Mouse (Mus musculus) C2C12 (cell line): Measurements from ENCODE around the gene Trappc3l. TPM values are rescaled to one million over a fixed set of nuclear protein-coding genes. Genes with fewer than 3 reads are reported as not detected.

Source experiments
- H3K27me3 ChIP-seq: one replicate; pipeline ENCODE4 v1.6.1; 2011; ENCODE audit not compliant: control insufficient read depth, insufficient read depth, insufficient read length
- H3K36me3 ChIP-seq: one replicate; pipeline ENCODE4 v1.6.1; 2011; ENCODE audit not compliant: control insufficient read depth, insufficient read depth
- H3K4me3 ChIP-seq: one replicate; pipeline ENCODE4 v1.5.1; 2011; ENCODE audit warnings: mild to moderate bottlenecking, control low read depth; ENCODE audit not compliant: poor library complexity, insufficient read depth, severe bottlenecking
- H3K79me2 ChIP-seq: one replicate; pipeline ENCODE4 v1.6.1; 2011; ENCODE audit not compliant: control insufficient read depth, insufficient read depth
- H3K79me3 ChIP-seq: one replicate; pipeline ENCODE4 v1.6.1; 2011; ENCODE audit warnings: low read depth, control low read depth
- H3ac ChIP-seq: one replicate; pipeline ENCODE3; 2011; ENCODE audit warnings: low read depth; ENCODE audit not compliant: control insufficient read depth, insufficient read length
- CEBPB ChIP-seq: IDR thresholded peaks from one replicate; pipeline ENCODE4 v1.6.1; 2011; ENCODE audit warnings: low read depth, mild to moderate bottlenecking, control low read depth, moderate library complexity
- CTCF ChIP-seq: IDR thresholded peaks from one replicate; pipeline ENCODE4 v1.5.1; 2011; ENCODE audit not compliant: control insufficient read depth, insufficient read depth, insufficient read length
- FOSL1 ChIP-seq: IDR thresholded peaks from one replicate; pipeline ENCODE4 v1.8.0; 2011; ENCODE audit warnings: mild to moderate bottlenecking, low read length; ENCODE audit not compliant: poor library complexity, insufficient read depth, severe bottlenecking
- MAX ChIP-seq: IDR thresholded peaks from one replicate; pipeline ENCODE4 v1.6.1; 2011; ENCODE audit warnings: mild to moderate bottlenecking, control low read depth
- MYOD1 ChIP-seq: IDR thresholded peaks from one replicate; pipeline ENCODE4 v1.6.1; 2011; ENCODE audit warnings: low read depth; ENCODE audit not compliant: control insufficient read depth, insufficient read length
- MYOG ChIP-seq: IDR thresholded peaks from one replicate; pipeline ENCODE4 v1.6.1; 2011; ENCODE audit not compliant: control insufficient read depth, insufficient read length; ENCODE audit errors: extremely low read depth
- USF1 ChIP-seq: IDR thresholded peaks from one replicate; pipeline ENCODE4 v1.6.1; 2011; ENCODE audit warnings: low read depth, mild to moderate bottlenecking, control low read depth, moderate library complexity
- polyA plus RNA-seq: library from polyadenylated mRNA; unstranded; fragments of >200 nt; fragmentation: generic; extraction: Trizol; gene quantifications from one replicate; pipeline ENCODE4 v1.2.1, GENCODE M21; 2012; ENCODE audit warnings: missing spikeins

The Trappc3l gene
- polyA plus RNA-seq, 1 experiment, result not detected

- Histone ChIP-seq H3K27me3 (no peaks in the 10 kb centered on the region), H3K79me3 (no peaks in the 10 kb centered on the region), H3K4me3 (no peak overlapping the region), H3K36me3 (no peaks in the 10 kb centered on the region), H3ac (no peak overlapping the region), H3K79me2 (no peaks in the 10 kb centered on the region)
- TF ChIP-seq CTCF, result no peak
- TF ChIP-seq FOSL1, result no peak
- TF ChIP-seq MYOG, result no peak
- no peak for TF ChIP-seq MYOD1
- no peak for TF ChIP-seq USF1
- no peak for TF ChIP-seq CEBPB
- TF ChIP-seq MAX, result no peak
These were observed 29.2 kb downstream of the Trappc3l start for GRCm38 (mm10) chr10:34066591-34066990.

DNA sequence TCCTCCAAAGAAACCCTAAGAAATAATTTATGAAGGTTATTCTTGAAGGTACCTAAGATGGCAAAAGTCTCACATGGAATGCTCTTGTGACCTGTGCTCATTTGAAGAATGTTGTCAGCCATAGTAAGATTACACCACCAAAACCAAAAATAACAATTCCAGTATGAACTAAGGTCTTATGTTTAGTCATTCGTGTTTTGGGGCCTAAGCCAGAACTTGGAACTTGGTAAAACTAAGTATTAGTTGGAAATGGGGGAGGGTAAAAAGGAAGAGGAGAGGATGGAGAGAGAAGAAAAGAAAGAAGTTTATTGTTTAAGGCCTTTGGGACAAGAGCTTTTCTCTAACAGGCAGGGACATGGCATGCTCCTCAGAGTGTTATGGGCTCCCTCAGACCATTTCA, 32.2 kb downstream of the Trappc3l start:
- H3ac ChIP-seq, result no peak overlapping the region
- no peak for TF ChIP-seq MYOD1
- no peak for TF ChIP-seq CTCF
- no peak for TF ChIP-seq MYOG
- TF ChIP-seq CEBPB, result no peak
- no peak for TF ChIP-seq MAX
- no peak for TF ChIP-seq FOSL1
- TF ChIP-seq USF1, result no peak

GRCm38 (mm10) chr10:34070999-34071492, 33.6 kb downstream of the Trappc3l start:
- Histone ChIP-seq H3K27me3 (no peaks in the 10 kb centered on the region), H3K79me2 (no peaks in the 10 kb centered on the region), H3ac (no peak overlapping the region), H3K4me3 (no peak overlapping the region), H3K36me3 (no peaks in the 10 kb centered on the region), H3K79me3 (no peaks in the 10 kb centered on the region)
- TF ChIP-seq FOSL1, result peak; percentile 11
- TF ChIP-seq MYOG, result no peak

More for the DNA sequence above, 32.2 kb downstream of the Trappc3l start:
- Histone ChIP-seq H3K27me3 (no peaks in the 10 kb centered on the region), H3K79me2 (no peaks in the 10 kb centered on the region), H3K79me3 (no peaks in the 10 kb centered on the region), H3K36me3 (no peaks in the 10 kb centered on the region), H3K4me3 (no peak overlapping the region)

DNA sequence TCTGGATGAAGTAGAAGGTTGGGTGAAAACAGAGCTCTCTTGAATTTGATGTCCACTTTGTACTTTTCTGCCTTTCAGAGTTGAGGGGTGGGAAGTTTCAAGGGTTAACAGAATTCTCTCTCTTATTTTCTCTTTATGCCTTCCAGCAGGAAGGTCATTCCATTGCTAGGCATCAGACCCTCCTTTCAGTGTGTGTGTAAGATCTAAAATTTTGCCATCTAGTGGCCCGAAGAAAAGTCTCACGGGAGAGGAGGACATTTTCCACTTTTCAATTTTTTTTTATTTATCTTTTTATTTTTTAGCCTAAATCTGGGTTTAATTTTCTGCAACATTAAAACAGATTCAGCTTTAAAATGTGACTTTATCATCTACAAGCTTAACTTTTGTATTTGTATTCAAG, 34.3 kb downstream of the Trappc3l start:
- H3K79me2 ChIP-seq, result no peaks in the 10 kb centered on the region
- H3K27me3 ChIP-seq, result no peaks in the 10 kb centered on the region
- H3K36me3 ChIP-seq, result no peaks in the 10 kb centered on the region
- H3K79me3 ChIP-seq, result no peaks in the 10 kb centered on the region
- TF ChIP-seq CTCF, result no peak
- TF ChIP-seq MYOG, result no peak
- TF ChIP-seq CEBPB, result no peak
- no peak for TF ChIP-seq MYOD1
- no peak for TF ChIP-seq FOSL1
- TF ChIP-seq USF1, result no peak
- TF ChIP-seq MAX, result no peak
- no peak overlapping the region for H3ac ChIP-seq
- no peak overlapping the region for H3K4me3 ChIP-seq

DNA sequence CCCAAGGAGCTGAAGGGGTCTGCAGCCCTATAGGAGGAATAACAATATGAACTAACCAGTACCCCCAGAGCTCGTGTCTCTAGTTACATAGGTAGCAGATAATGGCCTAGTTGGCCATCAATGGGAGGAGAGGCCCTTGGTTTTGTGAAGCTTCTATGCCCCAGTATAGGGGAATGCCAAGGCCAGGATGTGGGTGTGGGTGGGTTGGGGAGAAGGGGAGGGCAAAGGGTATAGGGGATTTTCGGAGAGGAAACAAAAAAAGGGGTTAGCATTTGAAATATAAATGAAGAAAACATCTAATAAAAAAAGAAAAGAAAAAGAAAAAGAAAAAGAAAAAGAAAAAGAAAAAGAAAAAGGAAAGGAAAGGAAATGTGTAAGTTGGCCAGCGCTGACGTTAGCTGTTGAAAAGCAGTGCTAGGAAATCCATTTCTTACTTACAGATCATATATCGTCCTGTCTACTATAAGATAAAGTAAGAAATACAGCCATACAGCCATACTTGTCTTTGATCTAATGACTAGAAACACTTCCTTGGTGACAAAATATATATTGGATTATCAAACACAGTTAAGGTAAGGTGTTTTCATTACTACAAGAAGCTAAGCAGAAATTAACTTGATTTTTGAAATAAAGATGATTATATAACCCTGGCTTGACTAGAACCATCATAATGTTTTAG, 37.3 kb downstream of the Trappc3l start:
- Histone ChIP-seq H3K4me3 (no peak overlapping the region), H3K27me3 (no peaks in the 10 kb centered on the region), H3K79me3 (no peaks in the 10 kb centered on the region), H3K79me2 (no peaks in the 10 kb centered on the region), H3K36me3 (no peaks in the 10 kb centered on the region), H3ac (no peak overlapping the region)
- no peak for TF ChIP-seq FOSL1
- no peak for TF ChIP-seq MYOG
- no peak for TF ChIP-seq MAX
- no peak for TF ChIP-seq USF1
- no peak for TF ChIP-seq CEBPB
- TF ChIP-seq MYOD1, result no peak
- TF ChIP-seq CTCF, result no peak

DNA sequence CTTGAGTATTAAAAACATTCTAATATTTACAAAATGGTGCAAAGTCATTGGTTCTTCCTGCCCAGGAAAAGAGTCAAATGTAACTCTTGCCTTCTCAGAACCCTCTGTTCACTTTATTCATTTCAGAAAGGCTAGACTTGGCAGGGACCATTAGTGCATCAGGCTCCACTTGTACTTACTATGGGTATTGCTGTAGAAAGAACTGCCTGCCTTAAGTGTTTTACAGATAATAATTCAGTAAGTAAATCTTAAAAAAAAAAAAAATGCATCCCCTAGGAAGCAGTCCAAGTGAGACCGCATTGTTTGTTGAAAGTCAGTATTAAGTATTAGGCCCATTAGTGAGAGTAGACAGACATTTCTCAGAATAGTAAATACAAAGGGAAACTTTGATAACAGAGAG, 49.1 kb downstream of the Trappc3l start:
- TF ChIP-seq MAX (no peak), MYOG (no peak), USF1 (no peak), MYOD1 (no peak), FOSL1 (no peak), CTCF (no peak), CEBPB (no peak)
- H3K36me3 ChIP-seq, result no peaks in the 10 kb centered on the region
- no peaks in the 10 kb centered on the region for H3K27me3 ChIP-seq
- no peak overlapping the region for H3K4me3 ChIP-seq
- no peak overlapping the region for H3ac ChIP-seq
- no peaks in the 10 kb centered on the region for H3K79me3 ChIP-seq
- no peaks in the 10 kb centered on the region for H3K79me2 ChIP-seq
